Mouse (Mus musculus) urinary bladder, postnatal 10 days (tissue): ENCODE results near the gene Hdac4.

ENCODE experiments used
- DNase-seq: peaks from one replicate; pipeline ENCODE4 v3.0.0; 2022; ENCODE audit warnings: low spot score

Gene Hdac4

GRCm38 (mm10) chr1:92060532-92061064 lies 134.9 kb downstream of the Hdac4 start:
- no peak for DNase-seq

GRCm38 (mm10) chr1:92059571-92059970 lies 135.9 kb downstream of the Hdac4 start:
- DNase-seq, result no peak

GRCm38 (mm10) chr1:92058731-92059425 lies 136.6 kb downstream of the Hdac4 start:
- no peak for DNase-seq

GRCm38 (mm10) chr1:92057068-92057467 lies 138.4 kb downstream of the Hdac4 start:
- no peak for DNase-seq

- no peak for DNase-seq
Measured at GRCm38 (mm10) chr1:92055149-92055548, 140.3 kb downstream of the Hdac4 start.

GRCm38 (mm10) chr1:92052190-92052589 lies 143.3 kb downstream of the Hdac4 start:
- no peak for DNase-seq

- DNase-seq, result no peak
Measured at GRCm38 (mm10) chr1:92051489-92052062, 143.9 kb downstream of the Hdac4 start.

- DNase-seq, result no peak
Measured at GRCm38 (mm10) chr1:92050992-92051391, 144.5 kb downstream of the Hdac4 start.

- DNase-seq, result no peak
Measured at GRCm38 (mm10) chr1:92050566-92050965, 144.9 kb downstream of the Hdac4 start.

- no peak for DNase-seq
Measured at GRCm38 (mm10) chr1:92048415-92049354, 146.8 kb downstream of the Hdac4 start.

- no peak for DNase-seq
Measured at GRCm38 (mm10) chr1:92045671-92046070, 149.8 kb downstream of the Hdac4 start.

- DNase-seq, result no peak
Measured at GRCm38 (mm10) chr1:92044868-92045267, 150.6 kb downstream of the Hdac4 start.

- DNase-seq, result no peak
Measured at GRCm38 (mm10) chr1:92043989-92044388, 151.5 kb downstream of the Hdac4 start.

- no peak for DNase-seq
Measured at GRCm38 (mm10) chr1:92042126-92042525, 153.4 kb downstream of the Hdac4 start.

- no peak for DNase-seq
Measured at GRCm38 (mm10) chr1:92041290-92041689, 154.2 kb downstream of the Hdac4 start.

GRCm38 (mm10) chr1:92038714-92039113 lies 156.8 kb downstream of the Hdac4 start:
- DNase-seq, result no peak

GRCm38 (mm10) chr1:92037039-92037438 lies 158.5 kb downstream of the Hdac4 start:
- DNase-seq, result no peak

- no peak for DNase-seq
Measured at GRCm38 (mm10) chr1:92035770-92036169, 159.7 kb downstream of the Hdac4 start.

- no peak for DNase-seq
Measured at GRCm38 (mm10) chr1:92034247-92034646, 161.3 kb downstream of the Hdac4 start.

GRCm38 (mm10) chr1:92033463-92033862 lies 162.0 kb downstream of the Hdac4 start:
- no peak for DNase-seq

GRCm38 (mm10) chr1:92030541-92030940 lies 165.0 kb downstream of the Hdac4 start:
- no peak for DNase-seq

- DNase-seq, result no peak
Measured at GRCm38 (mm10) chr1:92028158-92028557, 167.3 kb downstream of the Hdac4 start.

GRCm38 (mm10) chr1:92026351-92026750 lies 169.1 kb downstream of the Hdac4 start:
- no peak for DNase-seq
